Mouse (Mus musculus) hindbrain, embryonic 10.5 days (tissue): ENCODE results near the gene Ifitm1. TPM values are rescaled to one million over a fixed set of nuclear protein-coding genes. Genes with fewer than 3 reads are reported as not detected.
"Not testable (repeated sequence)": the region's sequence is repeated elsewhere in the genome, so short reads cannot be mapped to it uniquely, and the experiment has no call there.

Experiments used
- DNase-seq: peaks from one replicate; pipeline ENCODE4 v3.0.0-alpha.2; 2017; ENCODE audit warnings: low spot score
- H3K27ac ChIP-seq: fragments of 300-500 bp; sonication (generic); 2 replicates; pipeline ENCODE4 v1.5.1; 2016; ENCODE audit warnings: mild to moderate bottlenecking, moderate library complexity
- H3K27me3 ChIP-seq: fragments of 300-500 bp; sonication (generic); 2 replicates; pipeline ENCODE4 v1.6.1; 2016; ENCODE audit warnings: mild to moderate bottlenecking; ENCODE audit not compliant: poor library complexity, insufficient read depth, severe bottlenecking
- H3K36me3 ChIP-seq: fragments of 300-500 bp; sonication (generic); 2 replicates; pipeline ENCODE4 v1.6.1; 2016; ENCODE audit warnings: mild to moderate bottlenecking, moderate library complexity
- H3K4me1 ChIP-seq: fragments of 300-500 bp; sonication (generic); replicated peaks from 2 replicates; pipeline ENCODE4 v1.6.1; 2016; ENCODE audit warnings: mild to moderate bottlenecking
- H3K4me3 ChIP-seq: fragments of 300-500 bp; sonication (generic); 2 replicates; pipeline ENCODE4 v1.5.1; 2016; ENCODE audit warnings: mild to moderate bottlenecking, moderate library complexity
- H3K9me3 ChIP-seq: fragments of 300-500 bp; sonication (generic); 2 replicates; pipeline ENCODE4 v1.6.1; 2016; ENCODE audit warnings: mild to moderate bottlenecking, moderate library complexity
- WGBS: fragments of 180-500 bp; shearing (Covaris S2); methylation state at CpG from one replicate; pipeline ENCODE4 v1.1.7; 2016; 5-methylcytosine and 5-hydroxymethylcytosine counted together
- polyA plus RNA-seq: library from polyadenylated mRNA; unstranded; fragments of >200 nt; fragmentation: Nextera tagmentation; extraction: Ambion mirVana; gene quantifications from 2 replicates; pipeline ENCODE4 v1.2.1, GENCODE M21; 2016

Ifitm1 gene
- polyA plus RNA-seq, 1 experiment from 2014 or later = 6.9 TPM

DNA sequence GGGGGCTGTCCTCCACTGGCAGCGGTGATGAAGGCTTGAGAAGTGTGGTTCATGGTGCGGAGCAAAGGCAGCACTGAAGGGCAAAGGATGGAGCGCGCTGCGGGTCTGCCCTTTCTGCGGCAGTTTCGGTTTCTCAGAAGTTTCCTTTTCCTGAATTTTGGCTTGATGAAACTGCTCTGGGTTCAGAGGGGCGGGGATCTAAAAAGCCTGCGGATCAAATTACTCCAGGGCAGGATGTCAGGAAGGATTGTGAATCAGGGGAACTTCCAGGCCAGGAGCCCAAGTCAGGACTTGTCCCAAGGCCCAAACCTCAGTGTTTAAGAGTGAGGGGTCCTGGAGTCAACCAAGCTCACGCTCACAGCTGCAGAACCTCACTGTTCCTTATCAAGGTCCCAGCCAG, 43.6 kb downstream of the Ifitm1 start, which contains the start of gene Ifitm3:
Gene Ifitm3 (minus strand): TSS at position 178 of the 400 bp plus-strand sequence.
- Histone ChIP-seq H3K9me3 (no peaks in the 10 kb centered on the region), H3K4me1 (peaks cover 33% of the 10 kb centered on the region), H3K4me3 (peak within 1 kb of the TSS; percentile 37), H3K27ac (peak within 1 kb of the TSS; percentile 66), H3K27me3 (no peaks in the 10 kb centered on the region), H3K36me3 (no peaks in the 10 kb centered on the region)
- WGBS = 33% methylated on average over 10 of the region's 10 CpGs
- DNase-seq = peak; percentile 33

DNA sequence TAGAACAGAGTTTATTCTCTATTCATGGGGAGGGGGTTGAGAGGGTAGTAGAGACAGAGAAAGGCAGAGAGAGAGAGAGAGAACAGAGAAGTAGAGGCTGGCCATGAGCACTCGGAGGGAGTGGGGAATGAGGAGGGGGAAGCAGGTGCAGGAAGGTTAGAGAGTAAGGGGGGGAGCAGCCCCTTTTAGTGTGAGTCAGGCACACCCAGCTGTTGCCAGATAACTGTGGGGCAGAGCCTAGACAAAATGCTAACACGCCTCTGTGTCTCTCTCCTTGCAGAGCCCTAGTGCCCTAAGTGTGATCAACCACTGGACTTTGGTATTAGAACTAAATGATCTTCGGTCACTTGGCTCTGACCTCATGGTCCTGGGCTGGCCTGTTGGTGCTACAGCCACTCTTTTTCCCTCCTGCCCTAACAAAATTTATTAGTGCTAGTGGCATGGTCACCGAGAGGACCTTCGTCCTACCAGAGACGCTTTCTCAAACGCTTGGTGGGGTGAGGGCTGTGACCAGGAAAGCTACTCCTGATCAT, 44.3 kb downstream of the Ifitm1 start:
- no peak overlapping the region for H3K4me3 ChIP-seq
- no peaks in the 10 kb centered on the region for H3K27me3 ChIP-seq
- H3K4me1 ChIP-seq = peaks cover 33% of the 10 kb centered on the region
- H3K9me3 ChIP-seq = no peaks in the 10 kb centered on the region
- no peak for DNase-seq
- peak overlapping the region; percentile 66 for H3K27ac ChIP-seq
- H3K36me3 ChIP-seq = no peaks in the 10 kb centered on the region
- 89% methylated on average over 7 of the region's 7 CpGs for WGBS

DNA sequence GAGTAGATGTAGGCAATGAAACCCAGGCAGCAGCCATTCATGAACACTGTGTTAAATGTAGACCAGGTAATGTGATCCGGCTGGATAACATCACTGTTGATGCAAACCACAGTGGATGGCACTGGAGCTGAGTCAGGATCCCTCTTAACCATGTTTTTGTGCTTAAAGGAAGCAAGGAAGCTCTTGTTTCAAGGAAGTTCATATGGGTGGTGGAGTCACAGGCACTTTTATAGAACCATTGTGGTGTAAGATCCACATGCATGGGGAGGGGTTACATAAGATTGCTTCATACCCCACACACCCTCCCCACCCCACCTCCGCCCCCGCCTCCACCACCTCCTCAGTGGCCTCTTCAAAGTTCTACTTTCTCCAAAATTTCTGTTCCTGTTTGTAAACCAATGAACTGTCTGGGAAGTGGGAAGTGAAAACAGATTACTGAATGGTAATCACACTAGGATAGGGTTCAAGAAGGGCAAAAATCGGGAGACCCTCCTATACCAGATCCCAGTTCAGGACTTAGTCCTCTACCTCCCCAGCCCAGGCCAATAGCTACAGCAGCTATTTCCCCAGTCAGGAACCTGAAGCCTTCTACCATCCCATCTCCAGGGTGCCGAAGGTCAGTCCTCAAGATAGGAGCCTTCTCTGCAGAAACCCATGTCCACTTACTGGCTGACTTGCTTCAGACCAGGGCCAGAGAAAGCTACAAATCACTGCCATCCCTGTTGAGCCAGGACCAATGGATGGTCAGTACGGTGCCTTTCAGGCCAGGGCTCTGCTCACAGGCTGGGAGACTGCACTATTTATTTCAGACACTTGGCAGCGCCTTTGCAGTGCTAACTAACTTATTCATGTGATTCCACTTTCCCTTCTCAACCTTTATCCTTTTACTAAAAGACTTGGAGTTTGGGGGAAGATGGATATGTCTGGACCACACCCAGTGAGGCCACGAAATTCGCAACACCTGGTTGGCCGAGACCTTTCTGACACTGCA, 50.0 kb downstream of the Ifitm1 start:
- H3K27me3 ChIP-seq = no peaks in the 10 kb centered on the region
- no peaks in the 10 kb centered on the region for H3K4me1 ChIP-seq
- H3K36me3 ChIP-seq = no peaks in the 10 kb centered on the region
- WGBS = 87% methylated on average over 10 of the region's 10 CpGs
- no peak overlapping the region for H3K4me3 ChIP-seq
- H3K27ac ChIP-seq = no peak overlapping the region
- H3K9me3 ChIP-seq = no peaks in the 10 kb centered on the region
- DNase-seq = no peak

DNA sequence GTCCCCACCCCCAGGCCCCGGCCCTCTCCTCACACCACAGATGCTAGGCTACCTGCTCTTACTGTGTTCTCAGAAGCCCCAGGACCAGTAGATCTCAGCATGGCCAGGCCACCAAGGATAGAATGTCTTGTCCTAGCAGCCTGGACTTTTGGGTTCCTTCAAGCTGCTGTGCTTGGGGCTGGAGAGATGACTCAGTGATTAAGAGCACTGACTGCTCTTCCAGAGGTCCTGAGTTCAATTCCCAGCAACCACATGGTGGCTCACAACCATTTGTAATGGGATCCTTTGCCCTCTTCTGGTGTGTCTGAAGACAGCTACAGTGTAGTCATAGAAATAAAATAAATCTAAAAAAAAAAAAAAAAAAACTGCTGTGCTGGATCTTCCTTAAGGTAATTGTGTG, 50.8 kb downstream of the Ifitm1 start, which contains the start of gene Ifitm6:
Gene Ifitm6 (minus strand): TSS at position 101 of the 400 bp plus-strand sequence.
- H3K9me3 ChIP-seq, H3K4me1 ChIP-seq, H3K36me3 ChIP-seq, H3K27ac ChIP-seq, DNase-seq, H3K4me3 ChIP-seq, H3K27me3 ChIP-seq: not testable (repeated sequence)
- WGBS = 97% methylated on average over 1 of the region's 1 CpGs

DNA sequence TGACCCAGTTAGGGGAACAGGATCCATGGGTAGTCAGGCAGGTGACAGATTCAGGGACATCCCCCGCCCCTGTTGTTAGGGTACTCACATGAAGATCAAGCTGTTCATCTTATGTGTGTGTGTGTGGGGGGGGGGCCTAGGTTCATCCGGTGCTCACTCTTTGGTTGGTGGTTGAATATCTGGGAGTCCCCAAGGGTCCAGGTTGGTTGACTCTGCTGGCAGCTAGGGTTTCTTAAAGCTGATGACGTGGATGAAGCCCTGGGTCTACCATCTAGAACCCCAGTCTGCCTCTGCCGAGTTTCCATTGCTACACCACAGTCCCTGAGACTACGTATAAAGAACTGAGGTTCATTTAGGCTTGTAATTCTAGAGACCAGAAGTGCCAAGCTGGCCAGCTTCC, 52.0 kb downstream of the Ifitm1 start:
- WGBS = 92% methylated on average over 5 of the region's 5 CpGs
- Histone ChIP-seq H3K36me3 (no peaks in the 10 kb centered on the region), H3K4me3 (no peak overlapping the region), H3K27me3 (no peaks in the 10 kb centered on the region), H3K4me1 (no peaks in the 10 kb centered on the region), H3K27ac (no peak overlapping the region), H3K9me3 (no peaks in the 10 kb centered on the region)
- no peak for DNase-seq

Other genes with a start within 250 kb of the Ifitm1 start
- not detected in 2 replicates for gene Cyp2e1, start 203.5 kb upstream of the Ifitm1 start, polyA plus RNA-seq
- gene Syce1, start 179.4 kb upstream of the Ifitm1 start, polyA plus RNA-seq = 0.27 TPM in 1 of 2 replicates, not detected in the other
- 3.5 and 5.1 TPM in 2 replicates for gene Zfp941, start 145.0 kb upstream of the Ifitm1 start, polyA plus RNA-seq
- gene Urah, start 132.2 kb upstream of the Ifitm1 start, polyA plus RNA-seq = 0.71 and 0.97 TPM in 2 replicates
- gene Scgb1c1, start 121.7 kb upstream of the Ifitm1 start, polyA plus RNA-seq = not detected in 2 replicates
- not detected in 2 replicates for gene Odf3, start 119.4 kb upstream of the Ifitm1 start, polyA plus RNA-seq
- not detected in 2 replicates for gene Gm45785, start 110.9 kb upstream of the Ifitm1 start, polyA plus RNA-seq
- 67.0 and 81.7 TPM in 2 replicates for gene Ric8a, start 110.3 kb upstream of the Ifitm1 start, polyA plus RNA-seq
- gene Bet1l, start 109.6 kb upstream of the Ifitm1 start, polyA plus RNA-seq = 20.9 and 28.8 TPM in 2 replicates
- gene Psmd13, start 85.3 kb upstream of the Ifitm1 start, polyA plus RNA-seq = 325 and 344 TPM in 2 replicates
- gene Sirt3, start 84.9 kb upstream of the Ifitm1 start, polyA plus RNA-seq = 27.3 and 28.3 TPM in 2 replicates
- not detected in 2 replicates for gene Cox8b, start 66.8 kb upstream of the Ifitm1 start, polyA plus RNA-seq
- 0.21 TPM in 1 of 2 replicates, not detected in the other for gene Nlrp6, start 46.3 kb upstream of the Ifitm1 start, polyA plus RNA-seq
- gene Pgghg, start 25.8 kb upstream of the Ifitm1 start, polyA plus RNA-seq = 16.8 and 17.0 TPM in 2 replicates
- gene Ifitm5, start 16.9 kb upstream of the Ifitm1 start, polyA plus RNA-seq = 1.3 and 2.7 TPM in 2 replicates
- gene Gm45717, start 11.3 kb upstream of the Ifitm1 start, polyA plus RNA-seq = 0.35 and 0.80 TPM in 2 replicates
- gene Ifitm2, start 11.2 kb upstream of the Ifitm1 start, polyA plus RNA-seq = 388 and 494 TPM in 2 replicates
- 21.0 and 23.9 TPM in 2 replicates for gene Ifitm3, start 43.5 kb downstream of the Ifitm1 start, polyA plus RNA-seq
- not detected in 2 replicates for gene Ifitm6, start 50.7 kb downstream of the Ifitm1 start, polyA plus RNA-seq
- gene Gm17387, start 61.9 kb downstream of the Ifitm1 start, polyA plus RNA-seq = not detected in 2 replicates
- 26.4 and 35.1 TPM in 2 replicates for gene B4galnt4, start 93.9 kb downstream of the Ifitm1 start, polyA plus RNA-seq
- gene Pkp3, start 111.0 kb downstream of the Ifitm1 start, polyA plus RNA-seq = 5.1 and 5.2 TPM in 2 replicates
- gene Sigirr, start 133.4 kb downstream of the Ifitm1 start, polyA plus RNA-seq = 1.9 and 2.7 TPM in 2 replicates
- 0.20 and 1.6 TPM in 2 replicates for gene Ano9, start 150.6 kb downstream of the Ifitm1 start, polyA plus RNA-seq
- gene Ptdss2, start 155.2 kb downstream of the Ifitm1 start, polyA plus RNA-seq = 80.1 and 80.2 TPM in 2 replicates
- gene Rnh1, start 205.6 kb downstream of the Ifitm1 start, polyA plus RNA-seq = 68.4 and 72.4 TPM in 2 replicates
- 96.8 and 115 TPM in 2 replicates for gene Hras, start 226.8 kb downstream of the Ifitm1 start, polyA plus RNA-seq
- 14.9 and 17.3 TPM in 2 replicates for gene Lrrc56, start 226.9 kb downstream of the Ifitm1 start, polyA plus RNA-seq
- gene Lmntd2, start 246.9 kb downstream of the Ifitm1 start, polyA plus RNA-seq = 3.9 and 4.0 TPM in 2 replicates
- gene Rassf7, start 248.6 kb downstream of the Ifitm1 start, polyA plus RNA-seq = 58.5 and 59.0 TPM in 2 replicates